Mouse (Mus musculus) layer of hippocampus, adult 9-11 months (tissue): Measurements from ENCODE around the gene Def8.
"Not testable (repeated sequence)": the region's sequence is repeated elsewhere in the genome, so short reads cannot be mapped to it uniquely, and the experiment has no call there.

Experiments
- DNase-seq: peaks from one replicate; pipeline ENCODE4 v3.0.0; 2022

The Def8 gene

GRCm38 (mm10) chr8:123414997-123415696 is 8.2 kb upstream of the Def8 start:
- DNase-seq: not testable (repeated sequence)

- no peak for DNase-seq
Observed at GRCm38 (mm10) chr8:123415967-123416943, 7.1 kb upstream of the Def8 start.

GRCm38 (mm10) chr8:123416944-123417555 is 6.3 kb upstream of the Def8 start:
- DNase-seq: no peak

GRCm38 (mm10) chr8:123419711-123420110 is 3.6 kb upstream of the Def8 start:
- no peak for DNase-seq

GRCm38 (mm10) chr8:123420525-123421281 is 2.6 kb upstream of the Def8 start:
- no peak for DNase-seq

GRCm38 (mm10) chr8:123421325-123421724 is 2.0 kb upstream of the Def8 start:
- DNase-seq: no peak

- peak; percentile 66 for DNase-seq
Observed at GRCm38 (mm10) chr8:123422056-123422780, 1.1 kb upstream of the Def8 start.

- no peak for DNase-seq
Observed at GRCm38 (mm10) chr8:123422781-123423159, 557 bp upstream of the Def8 start.

GRCm38 (mm10) chr8:123426511-123427509 is 3.5 kb downstream of the Def8 start:
- DNase-seq: no peak

GRCm38 (mm10) chr8:123427639-123428275 is 4.4 kb downstream of the Def8 start:
- no peak for DNase-seq

GRCm38 (mm10) chr8:123428343-123428893 is 5.1 kb downstream of the Def8 start:
- DNase-seq: no peak

- no peak for DNase-seq
Observed at GRCm38 (mm10) chr8:123428939-123429721, 5.8 kb downstream of the Def8 start.

GRCm38 (mm10) chr8:123429722-123430013 is 6.3 kb downstream of the Def8 start:
- DNase-seq: not testable (repeated sequence)

- DNase-seq: not testable (repeated sequence)
Observed at GRCm38 (mm10) chr8:123430936-123431335, 7.6 kb downstream of the Def8 start.

- no peak for DNase-seq
Observed at GRCm38 (mm10) chr8:123431616-123432365, 8.5 kb downstream of the Def8 start.

- no peak for DNase-seq
Observed at GRCm38 (mm10) chr8:123432381-123432780, 9.1 kb downstream of the Def8 start.

GRCm38 (mm10) chr8:123433241-123433974 is 10.1 kb downstream of the Def8 start:
- DNase-seq: not testable (repeated sequence)

- no peak for DNase-seq
Observed at GRCm38 (mm10) chr8:123441788-123442187, 18.5 kb downstream of the Def8 start.
